Mouse (Mus musculus) C2C12 (cell line): ENCODE results near the gene Lrp1. TPM values are rescaled to one million over a fixed set of nuclear protein-coding genes. Genes with fewer than 3 reads are reported as not detected.
A peak's percentile ranks its signal among the peaks of the same experiment; 100 is the strongest.

Experiments used
- H3K27me3 ChIP-seq: one replicate; pipeline ENCODE4 v1.6.1; 2011; ENCODE audit not compliant: control insufficient read depth, insufficient read depth, insufficient read length
- H3K36me3 ChIP-seq: one replicate; pipeline ENCODE4 v1.6.1; 2011; ENCODE audit not compliant: control insufficient read depth, insufficient read depth
- H3K4me3 ChIP-seq: one replicate; pipeline ENCODE4 v1.5.1; 2011; ENCODE audit warnings: mild to moderate bottlenecking, control low read depth; ENCODE audit not compliant: poor library complexity, insufficient read depth, severe bottlenecking
- H3K79me2 ChIP-seq: one replicate; pipeline ENCODE4 v1.6.1; 2011; ENCODE audit not compliant: control insufficient read depth, insufficient read depth
- H3K79me3 ChIP-seq: one replicate; pipeline ENCODE4 v1.6.1; 2011; ENCODE audit warnings: low read depth, control low read depth
- H3ac ChIP-seq: one replicate; pipeline ENCODE3; 2011; ENCODE audit warnings: low read depth; ENCODE audit not compliant: control insufficient read depth, insufficient read length
- CEBPB ChIP-seq: IDR thresholded peaks from one replicate; pipeline ENCODE4 v1.6.1; 2011; ENCODE audit warnings: low read depth, mild to moderate bottlenecking, control low read depth, moderate library complexity
- CTCF ChIP-seq: IDR thresholded peaks from one replicate; pipeline ENCODE4 v1.5.1; 2011; ENCODE audit not compliant: control insufficient read depth, insufficient read depth, insufficient read length
- FOSL1 ChIP-seq: IDR thresholded peaks from one replicate; pipeline ENCODE4 v1.8.0; 2011; ENCODE audit warnings: mild to moderate bottlenecking, low read length; ENCODE audit not compliant: poor library complexity, insufficient read depth, severe bottlenecking
- MAX ChIP-seq: IDR thresholded peaks from one replicate; pipeline ENCODE4 v1.6.1; 2011; ENCODE audit warnings: mild to moderate bottlenecking, control low read depth
- MYOD1 ChIP-seq: IDR thresholded peaks from one replicate; pipeline ENCODE4 v1.6.1; 2011; ENCODE audit warnings: low read depth; ENCODE audit not compliant: control insufficient read depth, insufficient read length
- MYOG ChIP-seq: IDR thresholded peaks from one replicate; pipeline ENCODE4 v1.6.1; 2011; ENCODE audit not compliant: control insufficient read depth, insufficient read length; ENCODE audit errors: extremely low read depth
- USF1 ChIP-seq: IDR thresholded peaks from one replicate; pipeline ENCODE4 v1.6.1; 2011; ENCODE audit warnings: low read depth, mild to moderate bottlenecking, control low read depth, moderate library complexity
- polyA plus RNA-seq: library from polyadenylated mRNA; unstranded; fragments of >200 nt; fragmentation: generic; extraction: Trizol; gene quantifications from one replicate; pipeline ENCODE4 v1.2.1, GENCODE M21; 2012; ENCODE audit warnings: missing spikeins

Gene Lrp1
- polyA plus RNA-seq, 1 experiment: 190 TPM

DNA sequence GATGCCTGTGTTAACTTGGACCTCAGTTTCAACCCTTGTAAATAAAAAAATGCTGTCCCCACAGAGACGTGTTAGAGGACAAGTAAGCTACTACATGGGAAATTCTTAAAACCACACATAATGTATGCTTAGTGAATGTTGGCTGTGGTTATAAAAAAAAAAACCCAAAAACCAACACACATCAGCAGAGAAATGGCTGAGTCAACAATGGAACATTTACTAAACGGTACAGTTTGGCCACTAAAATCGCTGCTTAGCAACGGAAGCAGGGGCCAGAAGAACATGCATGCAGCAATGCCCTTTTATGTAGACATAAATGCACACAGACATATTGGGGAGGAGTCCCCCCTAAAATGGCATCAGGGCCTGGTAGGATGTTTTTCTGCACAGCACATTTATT, 34.7 kb downstream of the Lrp1 start:
- H3K79me3 ChIP-seq: peaks cover 2% of the 10 kb centered on the region
- no peak for TF ChIP-seq CEBPB
- no peak for TF ChIP-seq MAX
- TF ChIP-seq MYOG: no peak
- no peak for TF ChIP-seq USF1
- no peak for TF ChIP-seq CTCF
- TF ChIP-seq FOSL1: no peak
- no peak for TF ChIP-seq MYOD1
- H3K79me2 ChIP-seq: peaks cover 10% of the 10 kb centered on the region
- H3K36me3 ChIP-seq: peaks cover 97% of the 10 kb centered on the region
- no peak overlapping the region for H3K4me3 ChIP-seq
- H3ac ChIP-seq: no peak overlapping the region
- no peaks in the 10 kb centered on the region for H3K27me3 ChIP-seq

DNA sequence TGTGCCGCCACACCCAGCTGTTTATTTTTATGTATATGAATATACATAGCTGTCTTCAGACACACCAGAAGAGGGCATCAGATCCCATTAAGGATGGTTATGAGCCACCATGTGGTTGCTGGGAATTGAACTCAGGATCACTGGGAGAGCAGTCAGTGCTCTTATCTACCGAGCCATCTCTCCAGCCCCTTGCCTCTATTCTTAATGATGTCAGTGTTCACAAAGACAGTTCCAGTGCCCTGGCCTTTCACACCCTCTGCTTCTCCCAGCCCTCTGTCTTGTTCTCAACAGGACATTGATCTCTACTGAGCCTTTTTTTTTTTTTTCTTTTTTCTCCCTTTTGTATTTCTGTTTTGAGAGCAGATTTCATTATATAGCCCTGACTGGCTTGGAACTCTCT, 35.4 kb downstream of the Lrp1 start:
- no peak for TF ChIP-seq MYOD1
- TF ChIP-seq CEBPB: no peak
- no peak for TF ChIP-seq CTCF
- TF ChIP-seq USF1: no peak
- no peak for TF ChIP-seq FOSL1
- TF ChIP-seq MYOG: no peak
- TF ChIP-seq MAX: no peak
- Histone ChIP-seq H3K79me3 (peaks cover 3% of the 10 kb centered on the region), H3K79me2 (peaks cover 10% of the 10 kb centered on the region), H3K27me3 (no peaks in the 10 kb centered on the region), H3ac (no peak overlapping the region), H3K36me3 (peaks cover 97% of the 10 kb centered on the region), H3K4me3 (no peak overlapping the region)

GRCm38 (mm10) chr10:127583649-127584048, 37.3 kb downstream of the Lrp1 start:
- Histone ChIP-seq H3K4me3 (no peak overlapping the region), H3K79me3 (peaks cover 4% of the 10 kb centered on the region), H3ac (no peak overlapping the region), H3K36me3 (peaks cover 97% of the 10 kb centered on the region), H3K79me2 (peaks cover 10% of the 10 kb centered on the region), H3K27me3 (no peaks in the 10 kb centered on the region)
- TF ChIP-seq USF1: no peak
- TF ChIP-seq MYOD1: peak; percentile 84

DNA sequence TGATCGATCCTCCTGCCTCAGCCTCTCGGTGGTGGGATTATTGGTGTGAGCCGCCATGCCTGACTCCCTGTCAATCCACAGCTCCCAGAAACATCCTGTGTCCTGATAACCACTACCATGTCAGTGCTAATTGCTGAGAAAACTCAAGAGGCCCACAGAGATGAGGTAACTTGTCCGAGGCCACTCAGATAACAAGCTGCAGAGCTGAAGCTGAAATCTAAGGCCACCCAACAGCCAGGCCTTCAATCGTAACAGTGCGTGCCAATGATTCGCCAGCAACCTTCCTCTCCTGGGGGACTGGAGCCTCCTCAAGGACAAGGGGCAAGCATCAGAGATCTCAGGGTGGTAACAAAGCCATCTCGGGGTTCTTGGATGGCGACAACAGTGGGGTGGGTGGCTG, 39.7 kb downstream of the Lrp1 start:
- H3K36me3 ChIP-seq: peaks cover 97% of the 10 kb centered on the region
- no peak for TF ChIP-seq MYOD1
- TF ChIP-seq CEBPB: no peak
- TF ChIP-seq MAX: no peak
- no peak for TF ChIP-seq USF1
- TF ChIP-seq CTCF: no peak
- no peak for TF ChIP-seq FOSL1
- no peak for TF ChIP-seq MYOG

GRCm38 (mm10) chr10:127577982-127578381, 43.0 kb downstream of the Lrp1 start:
- Histone ChIP-seq H3K79me2 (no peaks in the 10 kb centered on the region), H3K4me3 (no peak overlapping the region), H3K27me3 (no peaks in the 10 kb centered on the region), H3ac (no peak overlapping the region), H3K79me3 (peaks cover 5% of the 10 kb centered on the region), H3K36me3 (peaks cover 99% of the 10 kb centered on the region)
- TF ChIP-seq CTCF (no peak), MYOG (no peak), MAX (no peak), MYOD1 (no peak)

More for the DNA sequence above, 39.7 kb downstream of the Lrp1 start:
- H3K27me3 ChIP-seq: no peaks in the 10 kb centered on the region
- peaks cover 10% of the 10 kb centered on the region for H3K79me2 ChIP-seq
- no peak overlapping the region for H3ac ChIP-seq
- no peak overlapping the region for H3K4me3 ChIP-seq
- H3K79me3 ChIP-seq: peaks cover 5% of the 10 kb centered on the region

DNA sequence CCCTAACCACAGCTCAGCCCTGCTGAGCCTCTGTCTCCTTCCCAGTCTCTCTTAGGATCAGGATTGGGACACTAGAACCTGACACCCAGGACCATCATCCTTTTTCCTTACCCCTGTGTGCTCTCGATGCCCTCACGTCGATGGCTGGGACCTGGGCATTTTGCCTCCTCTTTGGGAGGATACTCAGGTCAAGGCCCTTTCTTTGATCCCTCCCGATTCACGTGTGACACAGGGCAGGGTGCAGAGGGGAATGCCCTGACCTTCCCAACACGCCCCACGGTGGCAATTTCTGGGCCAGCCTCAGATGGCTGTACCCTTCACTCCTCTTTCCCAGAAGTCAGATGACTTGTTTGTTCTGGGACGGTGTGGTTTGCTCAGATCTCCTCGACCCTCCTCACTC, 43.8 kb downstream of the Lrp1 start:
- Histone ChIP-seq H3K4me3 (no peak overlapping the region), H3K36me3 (peaks cover 99% of the 10 kb centered on the region), H3K79me2 (no peaks in the 10 kb centered on the region), H3K79me3 (peaks cover 3% of the 10 kb centered on the region), H3K27me3 (no peaks in the 10 kb centered on the region), H3ac (no peak overlapping the region)
- TF ChIP-seq MYOG: no peak
- no peak for TF ChIP-seq MAX
- no peak for TF ChIP-seq FOSL1
- no peak for TF ChIP-seq CTCF
